Comparison of ENCODE assay signal across 24 mouse cellular contexts in genomic region chr1:92781862-92782261, GRCm38 (mm10). TPM values are rescaled to one million over a fixed set of nuclear protein-coding genes. Genes with fewer than 3 reads are reported as not detected.
DNase-seq lines count a peak whose midpoint lies in the region; ATAC-seq lines count a peak whose summit lies in the region.
"Had no signal": no experiment of that assay in that cellular context is flagged by ENCODE, and none has a peak within 500 bp of the region (broad histone marks: within the 10 kb centered on the region; RNA-seq: fewer than 3 reads in every experiment).

No protein-coding gene starts in this region.

- H3K4me3 ChIP-seq in forebrain, embryonic 14.5 days (ENCODE audit: low read depth, low read length) = no peak overlapping the region
- H3K4me3 ChIP-seq in forebrain, embryonic 13.5 days = no peak overlapping the region
- H3K4me3 ChIP-seq in hindbrain, embryonic 10.5 days = no peak overlapping the region
- H3K4me3 ChIP-seq in hindbrain, embryonic 13.5 days = no peak overlapping the region
- H3K4me3 ChIP-seq in heart, embryonic 11.5 days (ENCODE audit: low read depth, low read length) = no peak overlapping the region
- H3K4me3 ChIP-seq: heart, embryonic 15.5 days; hindbrain, embryonic 12.5 days; limb, embryonic 13.5 days; midbrain, embryonic 13.5 days had no signal

- ATAC-seq in forebrain, embryonic 14.5 days = no peak
- no peak for ATAC-seq in forebrain, embryonic 13.5 days
- ATAC-seq in hindbrain, embryonic 13.5 days (ENCODE audit: low FRiP score) = no peak
- no peak for ATAC-seq in heart, embryonic 11.5 days (replicated peaks; ENCODE audit: insufficient number of reproducible peaks, low FRiP score, low TSS enrichment)
- ATAC-seq: activated CD4-positive, CD25-positive, alpha-beta regulatory T cell, adult 4 months; intestine, embryonic 16.5 days; liver, postnatal 0 days; midbrain, embryonic 13.5 days had no signal

- H3K4me1 ChIP-seq in forebrain, embryonic 14.5 days (ENCODE audit: control insufficient read depth, insufficient read depth, low read length) = no peaks in the 10 kb centered on the region
- H3K4me1 ChIP-seq in forebrain, embryonic 13.5 days = peaks cover 2% of the 10 kb centered on the region
- peaks cover 23% of the 10 kb centered on the region for H3K4me1 ChIP-seq in hindbrain, embryonic 10.5 days (replicated peaks)
- H3K4me1 ChIP-seq in hindbrain, embryonic 13.5 days (replicated peaks) = 0 out of 2 replicates have a peak, but pooled peaks cover 4% of the 10 kb centered on the region
- peaks cover 5% of the 10 kb centered on the region for H3K4me1 ChIP-seq in heart, embryonic 11.5 days (ENCODE audit: control insufficient read depth, insufficient read depth, low read length)
- H3K4me1 ChIP-seq: midbrain, embryonic 13.5 days had no signal

- no peak overlapping the region for H3K27ac ChIP-seq in forebrain, embryonic 14.5 days (ENCODE audit: low read depth, low read length)
- no peak overlapping the region for H3K27ac ChIP-seq in forebrain, embryonic 13.5 days
- H3K27ac ChIP-seq in hindbrain, embryonic 10.5 days = peak overlapping the region; percentile 78
- no peak overlapping the region for H3K27ac ChIP-seq in hindbrain, embryonic 13.5 days
- no peak overlapping the region for H3K27ac ChIP-seq in heart, embryonic 11.5 days (ENCODE audit: low read depth, low read length)
- H3K27ac ChIP-seq: heart, embryonic 15.5 days; hindbrain, embryonic 12.5 days; kidney, postnatal 0 days; limb, embryonic 13.5 days; midbrain, embryonic 13.5 days had no signal

- H3K9me3 ChIP-seq in forebrain, embryonic 14.5 days (replicated peaks; ENCODE audit: control insufficient read depth, low read length) = no peaks in the 10 kb centered on the region
- H3K9me3 ChIP-seq in forebrain, embryonic 13.5 days (replicated peaks) = no peaks in the 10 kb centered on the region
- H3K9me3 ChIP-seq in hindbrain, embryonic 10.5 days = no peaks in the 10 kb centered on the region
- no peaks in the 10 kb centered on the region for H3K9me3 ChIP-seq in hindbrain, embryonic 13.5 days
- no peaks in the 10 kb centered on the region for H3K9me3 ChIP-seq in heart, embryonic 11.5 days (replicated peaks; ENCODE audit: control insufficient read depth, low read length)
- H3K9me3 ChIP-seq: heart, embryonic 15.5 days; hindbrain, embryonic 12.5 days; limb, embryonic 13.5 days; midbrain, embryonic 13.5 days had no signal

- H3K4me2 ChIP-seq in forebrain, embryonic 14.5 days (ENCODE audit: low read length) = no peak overlapping the region
- H3K4me2 ChIP-seq in forebrain, embryonic 13.5 days = no peak overlapping the region
- no peak overlapping the region for H3K4me2 ChIP-seq in hindbrain, embryonic 13.5 days
- H3K4me2 ChIP-seq in heart, embryonic 11.5 days = no peak overlapping the region
- H3K4me2 ChIP-seq: heart, embryonic 15.5 days; hindbrain, embryonic 12.5 days; limb, embryonic 13.5 days; liver, embryonic 11.5 days; midbrain, embryonic 13.5 days had no signal

- WGBS in forebrain, embryonic 14.5 days = 80% methylated on average over 4 of the region's 4 CpGs
- WGBS in forebrain, embryonic 13.5 days = 83% methylated on average over 4 of the region's 4 CpGs
- WGBS in hindbrain, embryonic 10.5 days = 85% methylated on average over 4 of the region's 4 CpGs
- 88% methylated on average over 4 of the region's 4 CpGs for WGBS in hindbrain, embryonic 13.5 days
- WGBS in heart, embryonic 11.5 days (ENCODE audit: insufficient replicate concordance) = 71% methylated on average over 4 of the region's 4 CpGs

- no peak overlapping the region for H3K9ac ChIP-seq in forebrain, embryonic 14.5 days (ENCODE audit: low read length)
- H3K9ac ChIP-seq in forebrain, embryonic 13.5 days = no peak overlapping the region
- no peak overlapping the region for H3K9ac ChIP-seq in hindbrain, embryonic 13.5 days
- H3K9ac ChIP-seq in heart, embryonic 11.5 days (ENCODE audit: low read depth, low read length) = no peak overlapping the region
- H3K9ac ChIP-seq: heart, embryonic 15.5 days; hindbrain, embryonic 12.5 days; limb, embryonic 13.5 days; liver, postnatal 0 days; midbrain, embryonic 13.5 days had no signal

- no peaks in the 10 kb centered on the region for H3K36me3 ChIP-seq in forebrain, embryonic 14.5 days (ENCODE audit: control insufficient read depth, insufficient read depth, low read length)
- H3K36me3 ChIP-seq in forebrain, embryonic 13.5 days (ENCODE audit: poor library complexity, severe bottlenecking) = no peaks in the 10 kb centered on the region
- no peaks in the 10 kb centered on the region for H3K36me3 ChIP-seq in hindbrain, embryonic 10.5 days
- H3K36me3 ChIP-seq in hindbrain, embryonic 13.5 days = no peaks in the 10 kb centered on the region
- no peaks in the 10 kb centered on the region for H3K36me3 ChIP-seq in heart, embryonic 11.5 days (ENCODE audit: control insufficient read depth, insufficient read depth, low read length)
- H3K36me3 ChIP-seq: heart, embryonic 15.5 days; hindbrain, embryonic 12.5 days; limb, embryonic 13.5 days; midbrain, embryonic 13.5 days had no signal

- DNase-seq in forebrain, embryonic 14.5 days (ENCODE audit: low spot score) = peak; percentile 11
- no peak for DNase-seq in hindbrain, embryonic 10.5 days (ENCODE audit: low spot score)
- peak; percentile 7 to 65 for DNase-seq in left cerebral cortex, postnatal 25 days (ENCODE audit: low spot score in 2 of 2)
- DNase-seq in left cerebral cortex, postnatal 4 days = no peak
- DNase-seq: adrenal gland, adult 2 months; adrenal gland, postnatal 36 days; cerebellum, adult 8-10 months; cerebellum, postnatal 25 days; gastrocnemius, postnatal 10 days; kidney, adult 8-10 months; kidney, postnatal 4 days; liver, postnatal 0 days; lung, postnatal 36 days had no signal

- H3K27me3 ChIP-seq in forebrain, embryonic 14.5 days (replicated peaks; ENCODE audit: control insufficient read depth, insufficient read depth, low read length) = no peaks in the 10 kb centered on the region
- H3K27me3 ChIP-seq in forebrain, embryonic 13.5 days = no peaks in the 10 kb centered on the region
- no peaks in the 10 kb centered on the region for H3K27me3 ChIP-seq in hindbrain, embryonic 10.5 days (ENCODE audit: insufficient read depth, poor library complexity, severe bottlenecking)
- H3K27me3 ChIP-seq in hindbrain, embryonic 13.5 days = no peaks in the 10 kb centered on the region
- peaks cover 20% of the 10 kb centered on the region for H3K27me3 ChIP-seq in heart, embryonic 11.5 days (ENCODE audit: control insufficient read depth, insufficient read depth, low read length)
- H3K27me3 ChIP-seq: midbrain, embryonic 13.5 days had no signal

- intact Hi-C loops in left cerebral cortex, postnatal 25 days (cut with DNase I) = no loop called here
- intact Hi-C loops in left cerebral cortex, postnatal 4 days (cut with DNase I) = no loop called here

RNA-seq across cellular contexts. Expression of gene Gpc1, which starts 49.6 kb away (rescaled TPM):
- 58.4 and 66.8 TPM in 2 replicates for polyA plus RNA-seq in forebrain, embryonic 14.5 days (2014; fragmentation: Nextera tagmentation; extraction: Ambion mirVana)
- polyA plus RNA-seq in forebrain, embryonic 13.5 days (2015; fragmentation: Nextera tagmentation; extraction: Ambion mirVana) = 115 and 117 TPM in 2 replicates
- 72.1 and 76.0 TPM in 2 replicates for polyA plus RNA-seq in hindbrain, embryonic 10.5 days (2016; fragmentation: Nextera tagmentation; extraction: Ambion mirVana)
- 56.2 and 57.1 TPM in 2 replicates for polyA plus RNA-seq in hindbrain, embryonic 13.5 days (2015; fragmentation: Nextera tagmentation; extraction: Ambion mirVana)
- 10 to 100 TPM; 73.8 to 81.8 TPM for total RNA-seq in left cerebral cortex, postnatal 25 days (2021)
- total RNA-seq in left cerebral cortex, postnatal 4 days (2021) = 100 to 1,000 TPM; 160 to 188 TPM
- polyA plus RNA-seq in heart, embryonic 11.5 days (2014; fragmentation: Nextera tagmentation; extraction: Ambion mirVana) = 25.9 and 34.3 TPM in 2 replicates

Comparison
In these comparisons a context has a peak if more than half of its experiments do, and no peak if none do; other contexts are left out.
1. DNase-seq: peak in forebrain, embryonic 14.5 days (single experiment) and left cerebral cortex, postnatal 25 days (2 of 2); none in hindbrain, embryonic 10.5 days (single experiment) and left cerebral cortex, postnatal 4 days (single experiment).